20 mouse cellular contexts compared by ENCODE assay signal in genomic region chr8:34739836-34740804, GRCm38 (mm10).
DNase-seq lines count a peak whose midpoint lies in the region; ATAC-seq and TF ChIP-seq lines count a peak whose summit lies in the region.
"Had no signal": no experiment of that assay in that cellular context is flagged by ENCODE, and none has a peak within 500 bp of the region (broad histone marks: within the 10 kb centered on the region; RNA-seq: fewer than 3 reads in every experiment).

No protein-coding gene starts in this region.

- DNase-seq in lung, postnatal 36 days: peak; percentile 5
- DNase-seq in lung, adult 2 months: no peak
- DNase-seq in naive thymus-derived CD4-positive, alpha-beta T cell, adult 2 months (ENCODE audit: low read depth): peak; percentile 72
- no peak for DNase-seq in right cerebral cortex, postnatal 4 days
- no peak for DNase-seq in adrenal gland, adult 18-20 months (ENCODE audit: low spot score in 2 of 2)
- DNase-seq in left cerebral cortex, postnatal 10 days (ENCODE audit: extremely low spot score in 1 of 2, low spot score in 2 of 2): no peak
- no peak for DNase-seq in layer of hippocampus, adult 9-10 months (ENCODE audit: low spot score)
- DNase-seq: B cell, adult 2 months; cerebellum, adult 11-12 months; gastrocnemius, postnatal 25 days; heart, postnatal 4 days; lung, postnatal 14 days; right cerebral cortex, adult 18-20 months; spleen, adult 18-20 months had no signal

- no peak for TF ChIP-seq CTCF in lung, adult 2 months (IDR thresholded peaks at IDR 0.05; ENCODE audit: insufficient read depth, low read length)

- no peak overlapping the region for H3K4me3 ChIP-seq in lung, adult 2 months (replicated peaks; ENCODE audit: extremely low read depth, low read depth, low read length)
- H3K4me3 ChIP-seq: heart, embryonic 12.5 days; kidney, embryonic 15.5 days; limb, embryonic 13.5 days; liver, embryonic 15.5 days had no signal

- 73% methylated on average over 16 of the region's 16 CpGs for WGBS in lung, adult 2 months

- intact Hi-C loops in left cerebral cortex, postnatal 10 days (cut with DNase I): no loop called here

- TF ChIP-seq POLR2A in lung, adult 2 months (IDR thresholded peaks at IDR 0.05; ENCODE audit: borderline replicate concordance, extremely low read depth, low read depth, low read length): no peak

- no peaks in the 10 kb centered on the region for H3K4me1 ChIP-seq in lung, adult 2 months (ENCODE audit: control insufficient read depth, insufficient read depth, low read length)
- H3K4me1 ChIP-seq: kidney, embryonic 15.5 days; liver, embryonic 15.5 days had no signal

- ATAC-seq in activated CD4-positive, CD25-positive, alpha-beta regulatory T cell, adult 4 months: peak; percentile 88
- ATAC-seq: forebrain, embryonic 16.5 days had no signal

Comparison
In these comparisons a context has a peak if more than half of its experiments do, and no peak if none do; other contexts are left out.
1. DNase-seq: peak in lung, postnatal 36 days (single experiment) and naive thymus-derived CD4-positive, alpha-beta T cell, adult 2 months (single experiment); none in lung, adult 2 months (single experiment), right cerebral cortex, postnatal 4 days (single experiment), adrenal gland, adult 18-20 months (0 of 2), left cerebral cortex, postnatal 10 days (0 of 2) and layer of hippocampus, adult 9-10 months (single experiment).